Mouse (Mus musculus) T-cell, adult 66 days (primary cell): ENCODE data around the gene Dennd1b. TPM values are rescaled to one million over a fixed set of nuclear protein-coding genes. Genes with fewer than 3 reads are reported as not detected.

Experiments used
- total RNA-seq, 2 experiments: library from RNA; stranded (reverse); gene quantifications; 3 replicates in 1 of 2; 4 replicates in 1 of 2; pipeline ENCODE4 v1.2.4; 2023

The Dennd1b gene
- total RNA-seq = 10 to 100 TPM; 81.7 to 87.0 TPM

DNA sequence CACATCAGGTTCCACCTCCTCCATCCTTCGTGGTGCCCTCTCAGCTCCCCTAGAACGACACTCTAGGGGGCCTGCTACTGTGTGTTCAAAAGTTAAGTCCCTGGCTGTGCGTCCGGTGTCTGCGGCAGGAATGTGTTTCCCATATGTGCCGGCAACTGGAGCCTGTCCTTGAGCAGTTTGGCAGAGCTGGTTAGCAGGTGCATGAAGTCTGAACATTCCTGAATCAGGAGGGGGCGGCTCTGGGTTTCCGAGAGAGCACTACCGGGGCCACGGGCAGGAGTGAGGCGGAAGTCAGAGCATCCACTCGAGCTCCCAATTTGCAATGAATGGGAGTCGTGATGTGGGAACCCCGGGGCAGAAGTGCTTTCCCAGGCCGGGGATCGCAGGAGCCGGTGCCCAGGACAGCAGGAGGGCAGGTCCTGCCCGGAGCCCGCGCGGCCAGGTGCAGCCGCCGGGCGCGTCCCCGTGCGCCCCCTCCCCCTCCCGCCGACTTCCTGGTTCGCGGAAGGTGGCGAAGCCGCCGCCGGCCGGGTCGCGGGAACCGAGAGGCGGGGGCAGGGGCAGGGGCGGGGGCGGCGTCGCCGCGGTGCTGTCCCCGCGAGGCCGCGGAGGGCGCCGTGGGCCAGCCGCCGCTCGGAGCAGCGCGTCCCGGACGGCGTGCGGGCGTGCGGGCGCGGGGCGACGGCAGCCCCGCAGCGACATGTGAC is at the start of gene Dennd1b:
Gene Dennd1b (plus strand): TSS at position 275 of the 707 bp plus-strand sequence.

Other genes starting within 250 kb of the Dennd1b start
- not detected for gene Lhx9, start 114.9 kb upstream of the Dennd1b start, total RNA-seq
- 10 to 100 TPM; 13.5 to 14.9 TPM for gene 2310009B15Rik, start 106.6 kb upstream of the Dennd1b start, total RNA-seq